Mouse (Mus musculus): ENCODE data around the gene Eddm3b.
"Not testable (repeated sequence)": the region's sequence is repeated elsewhere in the genome, so short reads cannot be mapped to it uniquely, and the experiment has no call there.

The Eddm3b gene

GRCm38 (mm10) chr14:51094096-51094875 lies 19.9 kb upstream of the Eddm3b start:
- DNase-seq (ENCODE audit: extremely low read depth, insufficient read length, low spot score) = peak; percentile 38

GRCm38 (mm10) chr14:51094921-51095320 lies 19.3 kb upstream of the Eddm3b start:
- DNase-seq (ENCODE audit: extremely low read depth, insufficient read length, low spot score) = no peak

GRCm38 (mm10) chr14:51095736-51096524 lies 18.3 kb upstream of the Eddm3b start:
- no peak for DNase-seq (ENCODE audit: extremely low read depth, insufficient read length, low spot score)

DNA sequence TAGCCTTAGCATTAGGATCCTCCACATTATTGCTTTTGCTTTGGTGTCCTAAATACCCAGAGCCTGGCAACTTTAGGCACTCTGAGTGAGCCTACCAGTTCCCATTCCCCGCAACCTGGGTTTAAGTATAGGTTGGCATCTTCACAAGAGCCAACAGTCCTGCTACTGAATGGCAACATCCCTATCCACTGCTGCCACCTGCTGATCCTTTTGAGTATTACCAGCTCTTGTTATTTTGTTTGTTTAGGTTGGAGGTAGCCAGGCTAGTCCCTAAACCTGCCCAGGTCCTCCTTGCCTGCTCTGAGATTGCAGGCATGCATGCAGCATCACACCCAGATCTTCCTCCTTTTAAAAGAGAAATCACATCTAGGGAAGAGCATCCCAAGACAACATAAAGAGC lies 15.9 kb upstream of the Eddm3b start:
- not testable (repeated sequence) for DNase-seq (ENCODE audit: extremely low read depth, insufficient read length, low spot score)

GRCm38 (mm10) chr14:51098921-51099320 lies 15.3 kb upstream of the Eddm3b start:
- no peak for DNase-seq (ENCODE audit: extremely low read depth, insufficient read length, low spot score)

DNA sequence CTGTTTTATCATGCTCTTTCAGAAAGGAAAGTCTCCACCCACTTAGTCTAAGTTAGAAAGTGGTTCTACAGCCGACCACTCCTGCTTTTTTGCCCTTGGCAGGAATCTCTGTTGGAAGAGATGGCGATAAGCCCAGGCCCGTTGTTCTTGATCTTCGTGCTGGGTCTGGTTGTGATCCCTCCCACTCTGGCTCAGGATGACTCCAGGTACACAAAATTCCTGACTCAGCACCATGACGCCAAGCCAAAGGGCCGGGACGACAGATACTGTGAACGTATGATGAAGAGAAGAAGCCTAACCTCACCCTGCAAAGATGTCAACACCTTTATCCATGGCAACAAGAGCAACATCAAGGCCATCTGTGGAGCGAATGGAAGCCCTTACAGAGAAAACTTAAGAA lies 12.9 kb upstream of the Eddm3b start:
- DNase-seq (ENCODE audit: extremely low read depth, insufficient read length, low spot score) = no peak

GRCm38 (mm10) chr14:51103217-51103616 lies 11.0 kb upstream of the Eddm3b start:
- DNase-seq (ENCODE audit: extremely low read depth, insufficient read length, low spot score) = no peak

DNA sequence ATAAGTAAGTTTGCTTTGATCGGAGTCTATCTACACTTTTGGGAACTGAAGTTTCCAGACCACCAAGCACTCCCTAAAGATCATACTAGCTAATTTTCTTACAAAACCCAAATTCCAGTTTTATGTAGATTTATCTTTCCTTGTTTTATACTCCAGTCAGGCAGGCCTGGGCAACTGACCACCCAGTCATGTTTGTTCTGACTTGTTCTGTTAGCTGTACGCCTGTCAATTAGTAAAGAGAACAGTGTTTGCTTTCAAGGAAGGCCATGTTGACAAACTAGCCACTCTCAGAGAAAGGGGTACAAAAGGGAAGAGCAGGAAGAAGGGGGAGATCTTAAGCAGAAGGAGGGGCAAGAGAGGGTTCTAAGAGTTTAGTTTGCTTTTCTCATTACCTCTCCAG lies 9.9 kb upstream of the Eddm3b start:
- DNase-seq (ENCODE audit: extremely low read depth, insufficient read length, low spot score) = no peak

DNA sequence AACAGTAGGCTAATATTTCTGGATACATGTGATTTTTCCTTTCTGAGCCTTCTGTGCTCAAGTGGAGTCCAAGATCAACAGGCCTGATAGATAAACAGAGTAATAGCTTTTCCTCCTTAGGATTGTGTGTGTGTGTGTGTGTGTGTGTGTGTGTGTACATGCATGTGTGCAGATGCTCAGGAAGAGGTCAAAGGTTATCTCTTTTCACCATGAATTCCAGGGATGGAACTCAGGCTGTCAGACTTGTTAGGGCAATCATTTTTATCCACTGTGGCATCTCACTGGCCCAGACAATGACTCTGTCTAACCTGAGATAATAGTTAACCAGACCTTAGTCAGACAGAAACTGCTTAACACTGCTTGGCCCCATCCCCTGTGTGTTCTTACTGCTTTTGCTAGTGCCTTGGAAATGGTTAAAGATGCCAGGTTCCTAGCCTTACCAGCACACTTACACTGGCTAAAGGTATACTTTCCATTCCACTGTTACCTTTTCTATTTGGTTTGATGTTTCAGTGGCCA lies 7.7 kb upstream of the Eddm3b start:
- DNase-seq (ENCODE audit: extremely low read depth, insufficient read length, low spot score) = no peak

GRCm38 (mm10) chr14:51111966-51112365 lies 2.3 kb upstream of the Eddm3b start:
- DNase-seq (ENCODE audit: extremely low read depth, insufficient read length, low spot score) = no peak

DNA sequence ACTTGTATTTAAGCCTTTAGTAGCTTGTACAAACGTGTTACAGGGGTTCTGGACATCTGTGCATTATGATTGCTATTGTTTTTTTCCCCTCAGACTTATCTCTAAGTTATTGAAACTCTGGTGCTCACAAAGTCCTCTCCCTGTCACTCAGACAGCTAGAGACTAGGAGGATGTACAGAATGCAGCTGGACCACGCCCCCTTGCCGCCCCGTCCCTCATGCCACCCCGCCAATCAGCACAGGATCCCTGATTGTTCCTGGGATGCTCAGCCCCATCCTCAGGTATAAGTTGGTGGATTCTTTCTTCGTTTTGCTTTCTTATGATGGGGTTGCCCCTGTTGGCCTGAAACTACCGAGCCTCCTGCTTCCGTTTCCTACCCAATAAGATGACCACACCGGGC lies 750 bp upstream of the Eddm3b start:
- no peak for DNase-seq (ENCODE audit: extremely low read depth, insufficient read length, low spot score)

- peak; percentile 31 for DNase-seq (ENCODE audit: extremely low read depth, insufficient read length, low spot score)
Observed at GRCm38 (mm10) chr14:51125684-51126083, 11.5 kb downstream of the Eddm3b start.

- DNase-seq (ENCODE audit: extremely low read depth, insufficient read length, low spot score) = no peak
Observed at GRCm38 (mm10) chr14:51127648-51128258, 13.5 kb downstream of the Eddm3b start.

GRCm38 (mm10) chr14:51128775-51129623 lies 14.8 kb downstream of the Eddm3b start:
- DNase-seq (ENCODE audit: extremely low read depth, insufficient read length, low spot score) = no peak

- DNase-seq (ENCODE audit: extremely low read depth, insufficient read length, low spot score) = no peak
Observed at GRCm38 (mm10) chr14:51129624-51129975, 15.4 kb downstream of the Eddm3b start.

DNA sequence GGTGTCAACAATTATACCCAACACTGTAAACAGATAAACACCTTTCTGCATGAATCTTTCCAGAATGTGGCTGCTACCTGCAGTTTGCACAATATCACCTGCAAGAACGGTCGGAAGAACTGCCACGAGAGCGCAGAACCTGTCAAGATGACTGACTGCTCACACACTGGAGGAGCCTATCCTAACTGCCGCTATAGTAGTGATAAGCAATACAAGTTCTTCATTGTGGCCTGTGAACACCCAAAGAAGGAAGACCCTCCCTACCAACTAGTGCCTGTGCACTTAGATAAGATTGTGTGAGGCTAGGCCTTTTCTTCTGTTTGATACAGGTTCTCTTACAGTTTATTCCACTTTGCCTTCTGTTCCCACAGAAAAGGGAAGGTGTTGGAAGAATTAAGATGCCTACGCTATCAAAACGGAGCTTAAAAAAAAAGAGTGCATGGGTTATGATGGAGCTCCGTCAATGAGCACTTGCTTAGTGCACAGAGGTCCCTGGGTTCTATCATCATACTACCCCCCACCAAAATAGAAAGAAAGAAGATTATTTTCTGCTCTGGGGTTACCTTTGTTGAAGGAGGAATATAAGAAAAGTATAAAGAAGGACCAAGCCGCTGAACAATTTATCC lies 16.2 kb downstream of the Eddm3b start:
- no peak for DNase-seq (ENCODE audit: extremely low read depth, insufficient read length, low spot score)

GRCm38 (mm10) chr14:51131086-51131815 lies 17.0 kb downstream of the Eddm3b start:
- no peak for DNase-seq (ENCODE audit: extremely low read depth, insufficient read length, low spot score)

GRCm38 (mm10) chr14:51132372-51132771 lies 18.1 kb downstream of the Eddm3b start:
- no peak for DNase-seq (ENCODE audit: extremely low read depth, insufficient read length, low spot score)

GRCm38 (mm10) chr14:51140342-51140741 lies 26.1 kb downstream of the Eddm3b start:
- DNase-seq (ENCODE audit: extremely low read depth, insufficient read length, low spot score) = no peak

Data from 3134 (cell line).